Mouse (Mus musculus) gonadal fat pad, adult 2 months (tissue): ENCODE measurements around the gene Svop. TPM values are rescaled to one million over a fixed set of nuclear protein-coding genes. Genes with fewer than 3 reads are reported as not detected.
A peak's percentile ranks its signal among the peaks of the same experiment; 100 is the strongest.

ENCODE experiments used
- DNase-seq: peaks from one replicate; pipeline ENCODE4 v3.0.0-alpha.2; 2012; ENCODE audit warnings: low read depth
- polyA plus RNA-seq: library from polyadenylated mRNA; depleted of rRNA; stranded (reverse); fragments of >200 nt; gene quantifications from 2 replicates; pipeline ENCODE4 v1.2.3, GENCODE M21; 2012

Svop gene
- polyA plus RNA-seq, 1 experiment: 0.15 TPM

- DNase-seq: no peak
Measured at GRCm38 (mm10) chr5:114106391-114106935, 15.1 kb upstream of the Svop start.

- DNase-seq: no peak
Measured at GRCm38 (mm10) chr5:114102807-114103206, 11.4 kb upstream of the Svop start.

GRCm38 (mm10) chr5:114101873-114102272, 10.5 kb upstream of the Svop start:
- no peak for DNase-seq

GRCm38 (mm10) chr5:114100390-114101099, 9.2 kb upstream of the Svop start:
- no peak for DNase-seq

GRCm38 (mm10) chr5:114099709-114100389, 8.5 kb upstream of the Svop start:
- peak; percentile 8 for DNase-seq

- no peak for DNase-seq
Measured at GRCm38 (mm10) chr5:114090421-114091013, 853 bp downstream of the Svop start.

GRCm38 (mm10) chr5:114087875-114088480, 3.4 kb downstream of the Svop start:
- DNase-seq: no peak

- no peak for DNase-seq
Measured at GRCm38 (mm10) chr5:114085501-114085900, 5.9 kb downstream of the Svop start.

GRCm38 (mm10) chr5:114077009-114077408, 14.4 kb downstream of the Svop start:
- no peak for DNase-seq

GRCm38 (mm10) chr5:114072262-114072661, 19.1 kb downstream of the Svop start:
- no peak for DNase-seq

GRCm38 (mm10) chr5:114070858-114071257, 20.5 kb downstream of the Svop start:
- no peak for DNase-seq

GRCm38 (mm10) chr5:114067982-114068381, 23.4 kb downstream of the Svop start:
- no peak for DNase-seq

- no peak for DNase-seq
Measured at GRCm38 (mm10) chr5:114067543-114067942, 23.8 kb downstream of the Svop start.

- DNase-seq: no peak
Measured at GRCm38 (mm10) chr5:114066601-114067000, 24.8 kb downstream of the Svop start.

- DNase-seq: no peak
Measured at GRCm38 (mm10) chr5:114065161-114065560, 26.2 kb downstream of the Svop start, which contains the start of gene Usp30. TSS of gene Usp30 (plus strand) at chr5:114065461.

GRCm38 (mm10) chr5:114063958-114064357, 27.4 kb downstream of the Svop start:
- no peak for DNase-seq

GRCm38 (mm10) chr5:114061675-114062074, 29.7 kb downstream of the Svop start:
- DNase-seq: no peak

GRCm38 (mm10) chr5:114057129-114057731, 34.1 kb downstream of the Svop start:
- DNase-seq: no peak

- DNase-seq: peak; percentile 0
Measured at GRCm38 (mm10) chr5:114052246-114052761, 39.1 kb downstream of the Svop start.

- no peak for DNase-seq
Measured at GRCm38 (mm10) chr5:114048731-114049308, 42.5 kb downstream of the Svop start.

GRCm38 (mm10) chr5:114047182-114047581, 44.2 kb downstream of the Svop start:
- no peak for DNase-seq
